Mouse (Mus musculus) bone marrow, adult 2 months (tissue): ENCODE results near the gene Slc38a4.

ENCODE experiments used
- CTCF ChIP-seq: fragments of 200-500 bp; IDR thresholded peaks from 2 replicates; pipeline ENCODE4 v1.5.1; 2011; ENCODE audit warnings: low read length, control low read depth; ENCODE audit not compliant: control insufficient read depth, insufficient read depth
- POLR2A ChIP-seq: fragments of 200-500 bp; IDR thresholded peaks from 2 replicates; pipeline ENCODE4 v1.6.1; 2011; ENCODE audit warnings: low read depth, mild to moderate bottlenecking, control low read depth, low read length, borderline replicate concordance; ENCODE audit not compliant: control insufficient read depth

DNA sequence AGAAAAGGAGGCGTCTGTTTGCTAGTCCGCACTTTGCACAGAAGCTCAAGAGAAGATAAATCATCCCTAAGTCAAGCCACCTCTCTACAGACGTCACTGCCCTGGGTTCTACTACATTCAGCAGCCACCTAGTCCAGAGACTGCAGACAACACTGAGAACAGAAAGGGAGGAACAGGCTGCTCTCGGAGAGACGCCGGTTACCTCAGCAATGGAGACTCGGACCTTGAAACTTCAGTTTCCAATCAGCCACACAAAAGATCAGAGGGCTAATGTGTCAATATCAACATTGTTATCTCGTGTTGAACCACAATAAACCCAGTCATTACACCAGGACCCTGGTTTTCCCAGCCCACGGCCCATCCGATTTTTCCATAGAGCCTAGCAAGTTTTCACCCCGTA lies 36.4 kb downstream of the Slc38a4 start:
- TF ChIP-seq CTCF = no peak
- no peak for TF ChIP-seq POLR2A
